Mouse (Mus musculus): ENCODE data around the gene Limch1.

Gene Limch1

DNA sequence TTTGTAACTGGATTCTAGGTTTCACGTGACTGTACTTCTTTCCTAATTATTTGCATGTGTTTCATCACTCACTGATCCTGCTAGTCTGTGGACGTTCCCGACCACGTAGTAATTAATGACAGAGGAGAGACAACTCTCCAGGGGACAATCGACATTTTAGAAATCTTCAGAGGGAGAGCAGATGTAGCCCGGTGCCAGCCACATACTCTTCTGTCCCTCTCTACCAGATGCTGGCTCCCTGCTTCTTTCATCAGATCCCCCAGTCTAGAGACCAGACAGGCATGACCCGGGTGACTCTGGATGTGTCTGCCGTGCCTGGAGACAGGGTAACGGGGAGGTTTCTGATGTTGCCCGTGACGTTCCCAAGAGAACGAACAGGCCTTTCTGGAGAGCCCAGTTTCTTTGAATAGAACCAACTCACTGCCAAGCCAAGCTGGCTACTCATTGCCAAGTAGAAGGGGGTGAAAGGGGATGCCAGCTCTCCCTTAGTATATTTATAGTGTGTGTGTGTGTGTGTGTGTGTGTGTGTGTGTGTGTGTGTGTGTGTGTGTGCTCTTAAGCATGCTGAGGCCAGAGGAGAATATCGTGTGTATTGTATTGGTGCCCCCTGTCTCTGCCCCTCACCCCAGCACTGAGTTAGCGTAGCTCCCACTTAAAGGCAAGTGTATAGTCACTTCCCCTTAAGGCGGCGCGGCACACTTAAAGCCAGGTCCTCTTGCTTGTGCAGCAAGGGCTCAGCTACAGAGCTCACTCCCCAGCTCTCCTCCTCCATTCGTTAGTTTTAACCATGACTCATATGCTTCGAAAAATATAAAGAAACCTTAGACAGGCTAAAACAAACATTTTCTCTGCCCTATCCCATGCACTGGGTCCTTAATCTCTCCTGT, 233.9 kb downstream of the Limch1 start:
- no peak for DNase-seq (ENCODE audit: low spot score)

DNA sequence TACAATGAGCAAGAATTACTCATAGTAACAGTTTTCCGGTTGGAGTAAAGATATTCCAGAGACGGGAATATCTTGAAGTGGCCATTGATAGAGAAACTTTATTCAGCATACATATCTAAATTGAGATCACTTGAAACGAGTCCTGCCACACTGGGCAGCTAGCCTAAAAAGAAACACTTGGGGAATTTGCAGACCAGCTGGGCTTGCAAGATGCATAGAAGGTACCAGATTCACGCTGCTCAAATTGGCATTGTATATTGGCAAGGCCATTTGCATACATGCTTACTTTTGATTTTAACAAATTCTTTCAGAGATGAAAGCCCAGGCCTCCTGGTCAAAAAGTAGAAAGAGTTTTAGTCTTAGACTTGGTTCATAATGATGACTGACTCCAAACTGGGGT, 235.2 kb downstream of the Limch1 start:
- no peak for DNase-seq (ENCODE audit: low spot score)

DNA sequence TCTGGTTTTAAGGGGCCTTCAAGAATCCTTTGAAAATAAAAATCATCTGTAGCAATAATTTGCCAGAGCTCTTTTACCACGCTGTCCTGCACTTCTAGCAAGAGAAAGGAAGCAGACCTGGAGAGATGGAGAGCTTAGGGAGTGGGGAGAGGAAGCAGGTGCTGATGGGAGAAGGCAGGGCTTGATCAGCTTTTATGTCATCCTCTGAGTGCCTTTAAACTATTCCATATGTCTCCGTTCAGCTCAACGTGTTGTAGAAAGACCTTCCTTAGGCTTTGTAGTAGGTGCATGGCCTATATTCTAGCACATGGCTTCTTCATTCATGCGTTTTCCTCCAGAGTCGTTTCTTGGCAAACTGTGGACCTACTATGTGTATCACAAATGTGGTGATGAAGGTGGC, 237.5 kb downstream of the Limch1 start:
- no peak for DNase-seq (ENCODE audit: low spot score)

DNA sequence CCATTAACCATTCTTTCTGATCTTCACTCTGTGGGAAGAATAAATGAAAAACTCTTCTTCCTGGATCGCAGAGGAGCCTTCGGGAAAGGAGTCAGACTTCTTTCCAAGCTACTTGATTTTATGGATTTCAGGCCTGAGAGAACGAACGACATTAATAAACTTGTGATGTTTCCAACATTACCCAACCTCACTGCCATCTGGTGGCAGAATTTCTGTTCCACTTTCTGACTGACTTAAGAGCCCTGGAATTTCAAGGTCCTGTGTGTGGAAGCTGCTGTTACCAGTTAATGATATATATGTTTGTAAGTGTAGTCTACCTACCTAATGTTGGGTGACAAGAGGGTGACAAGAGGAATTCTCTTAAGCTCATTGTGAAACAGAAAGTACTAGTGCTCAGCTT, 243.3 kb downstream of the Limch1 start:
- no peak for DNase-seq (ENCODE audit: low spot score)

DNA sequence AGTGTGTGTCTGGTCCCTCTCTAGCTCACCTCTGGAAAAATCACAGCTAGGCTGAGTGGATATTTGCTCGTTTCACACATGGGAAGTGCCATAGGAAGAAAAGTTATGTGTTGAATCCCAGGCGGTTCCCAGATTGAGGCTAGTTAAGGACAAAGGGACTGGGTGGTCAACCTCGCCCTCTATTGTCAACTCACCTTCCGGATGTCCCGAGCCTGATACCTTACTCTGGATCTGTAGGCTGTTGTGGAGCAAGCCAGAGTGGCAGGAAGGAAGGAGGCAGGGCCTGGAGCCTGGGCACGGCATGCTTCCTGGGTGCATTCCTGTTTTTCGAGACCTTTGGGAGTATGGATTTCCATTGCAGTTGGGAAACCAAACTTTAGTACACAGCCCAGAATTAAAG, 243.9 kb downstream of the Limch1 start:
- no peak for DNase-seq (ENCODE audit: low spot score)

DNA sequence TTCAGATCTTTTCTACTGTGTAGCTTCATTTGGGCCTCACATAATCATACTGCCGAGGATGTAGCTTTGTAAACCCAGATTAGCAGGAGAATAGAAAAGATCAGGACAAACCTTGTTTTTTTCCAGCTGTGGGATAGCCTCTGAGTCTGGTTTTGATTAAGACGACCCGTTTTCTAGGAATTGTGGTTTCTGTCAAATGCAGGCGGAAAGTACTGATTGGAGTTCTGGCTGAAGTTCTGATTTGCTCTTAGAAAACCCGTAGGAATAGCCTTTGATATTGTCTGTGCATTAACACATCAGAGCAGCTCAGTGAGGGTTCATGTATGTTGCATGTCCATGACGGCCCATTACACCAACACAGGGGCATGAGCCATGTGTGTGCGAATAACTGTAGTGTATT, 246.8 kb downstream of the Limch1 start:
- no peak for DNase-seq (ENCODE audit: low spot score)

DNA sequence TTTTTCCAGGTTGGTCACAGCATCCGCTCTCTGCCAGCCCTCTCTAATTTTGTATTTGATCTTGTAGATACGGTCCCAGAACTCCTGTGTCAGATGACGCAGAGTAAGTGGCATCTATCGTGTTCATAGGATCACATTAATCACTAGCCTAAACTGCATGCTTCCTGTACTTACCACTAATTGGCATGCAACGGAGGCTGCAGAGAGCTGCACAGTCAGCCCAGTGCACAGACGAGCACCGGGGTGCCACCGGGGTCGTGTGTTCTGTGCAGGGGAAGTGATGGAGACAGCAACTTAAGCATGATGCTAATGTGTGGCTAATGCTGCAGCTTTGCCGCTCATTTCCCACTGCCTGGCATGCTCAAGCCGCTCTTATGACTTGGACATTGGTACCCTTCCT, 247.4 kb downstream of the Limch1 start:
- no peak for DNase-seq (ENCODE audit: low spot score)

DNA sequence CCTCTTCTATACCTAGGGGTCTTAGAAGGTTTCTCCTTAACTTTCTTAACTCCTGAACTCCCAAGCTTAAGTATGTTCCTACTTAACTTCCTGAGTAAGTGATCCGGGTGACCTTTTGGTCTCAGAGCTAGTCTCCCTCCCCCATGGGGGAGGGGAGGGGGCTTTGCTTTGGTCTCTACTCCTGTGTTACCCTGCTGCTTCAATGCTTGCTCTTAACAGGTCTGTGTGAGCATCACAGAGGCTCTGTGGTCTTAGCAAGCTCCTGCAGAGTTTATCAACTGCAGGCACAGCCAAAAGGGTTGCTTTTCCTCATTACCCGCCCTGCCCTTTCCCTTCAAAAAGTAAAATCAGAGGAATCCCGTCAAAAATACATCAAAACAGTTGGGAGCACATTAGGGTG, 250.5 kb downstream of the Limch1 start:
- DNase-seq (ENCODE audit: low spot score): no peak

DNA sequence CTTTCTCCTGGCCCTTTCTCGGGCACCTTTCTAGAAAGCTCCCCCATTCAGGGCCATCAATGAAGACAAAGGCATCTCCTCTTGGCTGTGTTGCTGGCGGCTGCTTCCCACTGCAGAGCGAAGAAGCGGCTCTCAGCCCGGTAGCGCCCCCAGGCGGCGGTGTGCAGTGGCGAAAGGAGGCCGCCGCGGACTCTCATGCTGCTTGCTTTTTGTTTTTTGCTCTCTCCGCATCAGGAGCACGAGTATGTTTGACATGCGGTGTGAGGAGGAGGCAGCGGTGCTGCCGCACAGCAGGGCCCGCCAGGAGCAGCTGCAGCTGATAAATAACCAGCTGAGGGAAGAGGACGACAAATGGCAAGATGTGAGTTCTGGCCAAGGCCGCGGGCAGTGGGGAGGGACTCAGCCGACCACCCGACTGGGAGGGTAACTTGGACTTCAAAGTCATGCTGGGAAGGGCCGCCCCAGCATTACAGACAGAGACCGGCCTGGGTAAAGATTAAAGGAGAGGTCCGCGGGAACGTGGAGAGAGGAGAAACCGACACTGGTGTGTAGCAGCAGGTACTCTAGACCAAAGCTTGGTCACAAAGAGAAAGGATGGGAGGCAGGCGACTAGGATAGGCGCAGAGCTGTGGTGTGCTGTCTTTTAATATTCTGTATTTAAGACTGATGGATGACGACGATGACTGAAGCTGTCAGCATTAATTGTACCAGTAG, 251.4 kb downstream of the Limch1 start:
- peak; percentile 78 for DNase-seq (ENCODE audit: low spot score)

DNA sequence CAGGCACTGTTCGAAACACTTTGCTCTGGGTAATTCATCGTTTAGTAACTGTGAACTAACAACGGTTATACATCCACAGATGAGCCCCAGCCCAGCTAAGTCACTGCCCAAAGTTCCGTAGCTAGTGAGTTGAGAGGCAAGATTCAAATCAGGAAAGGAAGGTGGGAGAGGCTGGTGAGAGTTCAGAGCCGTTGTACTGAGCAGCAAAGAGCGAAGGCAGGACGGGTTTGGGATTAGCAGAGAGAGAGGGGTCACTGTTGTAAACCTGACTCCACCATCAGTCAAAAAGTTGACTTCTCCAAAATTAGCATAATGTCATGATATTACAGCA, 251.9 kb downstream of the Limch1 start:
- DNase-seq (ENCODE audit: low spot score): no peak

DNA sequence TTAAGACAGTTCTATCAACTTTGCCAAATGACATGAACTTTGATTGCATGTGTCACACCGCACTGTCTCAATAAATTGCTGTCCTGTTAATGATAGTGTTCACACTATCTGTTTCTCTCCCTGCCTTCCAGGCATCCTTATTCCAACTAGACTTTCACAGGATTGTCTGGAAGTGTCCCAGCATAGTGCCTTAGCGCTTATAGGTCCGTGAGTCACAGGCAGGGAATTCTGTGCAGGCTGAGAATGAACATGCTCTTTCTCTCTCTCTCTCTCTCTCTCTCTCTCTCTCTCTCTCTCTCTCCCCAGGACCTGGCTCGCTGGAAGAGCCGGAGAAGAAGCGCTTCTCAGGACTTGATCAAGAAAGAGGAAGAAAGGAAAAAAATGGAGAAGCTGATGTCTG, 252.7 kb downstream of the Limch1 start:
- DNase-seq (ENCODE audit: low spot score): no peak

DNA sequence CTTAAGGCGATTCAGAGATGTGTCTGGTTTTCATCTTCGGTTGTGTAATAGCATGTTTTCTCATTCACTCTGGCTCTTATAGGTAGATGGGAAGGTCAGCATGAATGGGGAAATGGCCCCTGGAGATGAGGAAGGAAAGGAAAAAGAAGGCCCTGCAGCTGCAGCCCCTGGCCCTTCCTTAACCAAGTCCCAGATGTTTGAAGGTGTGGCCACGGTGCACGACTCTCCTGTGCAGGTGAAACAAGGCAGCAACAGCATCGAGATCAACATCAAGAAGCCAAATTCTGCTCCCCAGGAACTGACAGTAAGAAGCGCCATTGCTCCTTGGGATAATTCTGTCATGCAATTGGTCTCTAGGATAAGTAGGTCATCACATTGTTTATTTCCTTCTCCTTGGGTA, 256.7 kb downstream of the Limch1 start:
- no peak for DNase-seq (ENCODE audit: low spot score)

DNA sequence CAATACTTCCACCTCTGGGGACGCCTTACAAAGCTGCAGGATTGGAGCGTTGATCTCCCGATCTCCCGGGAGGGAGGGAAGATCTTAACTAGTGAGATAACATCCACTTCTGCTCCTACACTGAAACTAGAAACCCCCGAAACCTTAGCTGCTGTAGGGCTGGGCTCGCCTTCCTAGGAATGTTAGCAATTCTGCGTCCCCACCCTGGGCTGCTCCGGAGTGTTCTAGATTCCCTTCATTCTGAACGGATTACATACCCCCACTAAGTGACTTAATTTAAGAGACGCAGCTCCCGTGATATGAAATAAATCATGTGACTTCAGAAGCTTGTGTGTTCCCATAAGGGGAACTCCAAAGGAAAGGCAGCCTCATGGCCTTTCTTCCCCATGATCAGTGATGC, 259.0 kb downstream of the Limch1 start:
- no peak for DNase-seq (ENCODE audit: low spot score)

DNA sequence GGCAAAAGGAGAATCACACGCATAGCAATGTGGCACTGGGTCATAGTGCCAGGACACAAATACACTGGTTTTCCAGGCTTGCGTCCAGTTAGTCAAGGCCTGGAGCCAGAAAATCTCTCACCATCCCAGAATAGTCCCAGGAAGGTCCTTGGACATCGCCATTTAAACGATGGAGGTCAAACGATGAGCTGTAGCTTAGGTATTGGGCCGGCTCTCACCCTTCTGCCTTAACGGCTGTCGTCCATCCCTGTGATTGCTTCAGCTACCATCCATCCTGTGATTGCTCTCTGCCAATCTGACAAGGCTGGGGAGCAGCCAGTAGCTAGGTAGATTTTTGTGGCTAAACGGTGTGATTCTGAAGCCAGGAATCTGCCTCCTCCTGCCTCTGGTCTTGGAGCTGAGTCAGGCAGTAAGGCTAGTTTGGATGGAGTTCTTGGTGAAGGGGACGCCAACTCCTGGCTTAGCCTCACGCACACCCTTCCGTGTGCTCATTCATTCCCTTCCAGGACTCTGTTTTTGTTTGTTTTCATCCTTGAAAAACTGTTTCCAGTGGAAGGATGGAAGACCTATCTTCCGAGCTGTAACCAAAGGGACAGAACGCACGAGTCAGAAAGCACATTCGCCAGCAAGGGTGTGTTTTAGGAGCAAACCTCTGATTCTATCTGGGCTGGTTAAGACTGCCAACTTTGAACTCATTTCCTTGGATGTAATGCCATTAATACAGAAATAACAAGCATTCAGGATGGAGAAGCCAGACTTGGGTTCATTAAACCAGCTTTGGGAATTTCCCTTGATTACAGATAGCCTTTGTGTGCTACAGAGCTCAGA, 265.6 kb downstream of the Limch1 start:
- no peak for DNase-seq (ENCODE audit: low spot score)

DNA sequence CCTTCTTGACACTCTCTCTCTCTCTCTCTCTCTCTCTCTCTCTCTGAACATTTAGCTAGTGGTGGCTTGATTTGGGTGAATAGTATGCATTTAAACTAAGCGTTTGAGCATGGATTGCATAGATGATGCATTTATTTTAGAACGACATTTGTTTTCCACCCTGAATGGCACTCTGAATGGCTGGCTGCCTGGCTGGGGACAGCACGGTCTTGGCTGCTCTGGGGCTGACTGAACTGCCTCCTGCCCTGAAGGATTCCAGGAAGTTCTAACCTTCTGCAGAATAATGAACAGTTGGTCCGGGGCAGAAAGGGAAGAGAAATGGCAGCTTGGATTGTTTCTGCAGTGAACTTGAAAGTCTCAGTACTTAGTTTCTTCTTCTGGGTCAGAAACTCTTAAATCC, 266.4 kb downstream of the Limch1 start:
- no peak for DNase-seq (ENCODE audit: low spot score)

DNA sequence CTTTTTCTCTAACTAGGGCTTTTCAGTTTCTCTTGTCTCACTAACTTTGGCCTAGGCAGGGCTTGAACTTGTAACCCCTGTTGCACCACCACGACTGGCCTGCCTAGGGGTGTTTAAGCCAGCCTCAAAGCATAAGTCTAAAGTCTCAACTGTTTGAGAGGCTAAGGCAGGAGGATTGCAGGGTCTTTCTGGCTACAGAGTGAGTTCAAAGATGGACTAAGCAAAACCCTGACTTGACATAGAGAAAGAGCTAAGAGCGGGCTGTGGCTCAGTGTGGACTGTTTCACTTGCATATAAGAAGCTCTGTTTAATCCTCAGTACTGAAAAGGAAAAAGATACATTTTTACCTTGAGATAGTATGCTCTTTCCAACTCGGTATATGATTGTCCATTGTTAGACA, 268.3 kb downstream of the Limch1 start:
- no peak for DNase-seq (ENCODE audit: low spot score)

DNA sequence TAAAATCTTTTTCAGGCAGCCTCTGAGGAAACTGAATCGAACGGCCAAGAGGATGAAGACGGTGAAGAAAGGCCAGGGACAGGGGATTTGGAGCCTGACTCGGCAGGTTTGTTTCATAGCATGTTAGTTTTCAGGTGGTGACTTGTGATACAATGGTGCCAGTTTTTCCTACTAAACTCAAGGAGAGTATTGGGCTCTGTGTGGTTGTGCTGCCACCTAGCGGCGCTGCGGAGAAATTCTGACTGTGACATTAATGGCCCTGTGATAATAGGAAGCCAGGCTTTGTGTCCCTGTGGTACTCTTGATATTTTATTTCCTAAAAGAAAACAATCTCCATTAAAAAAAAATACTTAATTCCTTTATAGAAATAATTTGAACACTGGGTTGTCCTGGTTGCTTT, 270.8 kb downstream of the Limch1 start:
- DNase-seq (ENCODE audit: low spot score): peak; percentile 70

DNA sequence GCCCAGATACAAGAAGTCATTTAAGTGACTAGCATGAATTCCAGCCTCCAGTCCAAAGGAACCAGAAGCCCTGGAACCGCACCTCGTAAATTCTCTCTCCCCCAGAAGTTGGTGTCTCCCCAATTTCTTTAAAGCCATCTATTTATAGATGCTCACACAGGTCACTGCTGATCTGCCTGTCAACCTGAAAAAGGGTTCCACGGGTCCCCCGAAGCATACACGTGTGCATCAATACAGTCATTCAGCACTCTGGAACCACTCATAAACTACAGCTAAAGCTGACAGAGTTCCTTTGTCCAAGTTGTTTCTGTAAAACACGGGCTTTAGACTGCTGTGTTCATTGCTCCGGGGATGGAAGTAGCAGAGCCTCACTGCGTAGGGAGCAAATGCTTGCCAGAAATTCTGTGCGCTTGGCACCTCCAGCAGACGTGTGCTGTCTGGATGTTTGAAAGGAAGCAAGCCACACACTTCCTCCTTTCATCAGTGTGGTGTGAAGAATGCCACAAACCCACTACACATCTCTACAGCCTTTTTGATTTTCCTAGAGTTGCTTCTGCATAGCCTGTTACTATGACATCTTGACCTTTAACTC, 278.9 kb downstream of the Limch1 start:
- DNase-seq (ENCODE audit: low spot score): no peak

DNA sequence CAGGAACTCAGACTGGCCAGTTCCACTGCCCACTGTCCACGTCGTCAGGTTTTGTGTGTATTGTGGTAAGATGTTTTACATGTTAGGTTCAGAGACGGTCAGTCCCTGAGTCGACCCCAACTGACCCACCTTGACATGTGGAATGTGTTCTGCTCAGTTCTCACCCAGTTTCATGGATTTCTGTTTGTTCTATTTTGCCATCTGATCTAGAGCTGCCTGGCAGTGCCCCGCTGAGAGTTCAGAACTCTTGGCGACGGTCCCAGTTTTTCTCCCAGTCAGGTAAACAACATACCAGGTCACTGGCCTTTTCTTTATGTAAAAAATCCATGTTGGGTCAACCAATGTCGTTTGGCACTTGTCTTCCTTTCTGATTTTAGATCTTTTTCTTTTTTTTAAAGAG, 279.5 kb downstream of the Limch1 start:
- DNase-seq (ENCODE audit: low spot score): no peak

DNA sequence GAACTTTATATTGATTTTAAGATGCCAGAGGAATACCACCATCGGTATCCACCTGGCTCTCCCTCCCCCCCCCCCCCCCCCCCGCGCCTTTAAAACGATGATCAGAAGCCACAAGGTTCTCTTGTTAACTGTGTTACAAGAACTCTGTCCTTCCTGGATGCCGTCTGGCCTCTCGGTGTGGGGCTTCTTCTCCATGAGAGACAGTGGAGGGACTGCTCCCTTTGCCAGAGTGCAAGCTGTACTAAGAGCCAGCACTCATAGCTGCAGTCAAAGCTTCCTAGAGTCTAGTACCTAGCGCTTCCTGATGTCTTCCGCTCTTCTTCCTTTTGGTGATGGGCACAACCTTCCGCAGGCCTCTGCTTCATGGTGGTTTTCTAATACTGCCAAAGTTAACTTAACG, 280.0 kb downstream of the Limch1 start:
- DNase-seq (ENCODE audit: low spot score): no peak

DNA sequence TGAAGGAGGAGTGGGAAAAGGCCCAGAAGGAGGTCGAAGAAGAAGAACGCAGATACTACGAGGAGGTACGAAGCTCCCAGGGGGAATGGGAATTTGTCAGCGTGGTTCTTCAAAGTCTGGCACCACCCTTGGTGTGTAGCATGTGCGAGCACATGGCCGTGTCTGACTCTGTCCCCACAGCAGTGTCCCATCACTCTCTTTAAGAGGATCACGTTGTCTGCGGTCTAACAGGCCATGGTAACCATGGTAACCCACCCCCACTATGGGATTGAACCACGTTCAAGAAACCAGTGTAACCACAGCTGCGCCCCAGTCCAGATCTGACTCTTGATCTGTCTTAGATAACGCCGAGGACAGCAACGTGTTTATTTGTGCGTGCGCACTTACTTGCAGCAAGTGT, 283.2 kb downstream of the Limch1 start:
- no peak for DNase-seq (ENCODE audit: low spot score)

DNA sequence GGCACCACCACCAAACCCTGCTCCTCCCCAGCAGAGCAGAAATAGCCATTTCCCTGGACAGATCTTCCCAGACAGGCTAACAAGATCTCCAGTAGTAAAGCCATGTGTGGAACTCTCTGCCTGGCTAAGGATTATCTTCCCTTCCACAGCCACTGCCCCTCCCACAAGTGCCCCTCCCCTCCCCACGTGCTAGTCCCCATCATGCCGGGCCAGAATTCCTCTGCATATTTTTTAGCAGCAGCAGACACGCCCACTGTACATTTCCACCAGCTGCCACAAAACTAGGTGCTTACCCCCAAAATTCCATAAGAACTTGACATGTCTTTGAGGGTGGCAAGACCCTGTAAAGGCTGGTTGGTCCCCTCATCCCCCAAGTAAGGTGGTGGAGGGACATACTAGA, 284.3 kb downstream of the Limch1 start:
- DNase-seq (ENCODE audit: low spot score): no peak

DNA sequence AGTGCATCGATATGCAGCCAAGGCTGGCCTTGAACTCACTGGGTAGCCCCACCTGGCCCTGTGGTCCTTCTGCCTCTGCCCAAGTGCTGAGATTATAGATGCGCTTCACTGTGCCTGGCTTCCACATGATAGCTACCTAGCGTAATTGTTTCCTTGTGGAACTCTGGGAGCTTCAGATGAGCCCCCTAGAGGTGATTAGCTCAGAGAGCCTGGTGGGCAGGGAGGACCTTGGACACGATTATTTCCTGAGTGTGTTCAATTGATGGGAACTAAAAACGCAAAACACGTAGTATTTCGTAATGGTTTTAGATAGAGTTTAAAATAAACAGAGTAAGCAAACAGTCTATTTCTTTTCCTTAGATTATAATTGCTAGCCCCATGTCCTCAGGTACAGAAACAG, 287.0 kb downstream of the Limch1 start:
- DNase-seq (ENCODE audit: low spot score): no peak
